Mouse (Mus musculus) heart, embryonic 15.5 days (tissue): Measurements from ENCODE around the gene Rdh16. TPM values are rescaled to one million over a fixed set of nuclear protein-coding genes. Genes with fewer than 3 reads are reported as not detected.
"Not testable (repeated sequence)": the region's sequence is repeated elsewhere in the genome, so short reads cannot be mapped to it uniquely, and the experiment has no call there.

Experiments used
- ATAC-seq: fragments of 200-750 bp; cut with Nextera tagmentation; replicated peaks from 2 replicates; pipeline ENCODE4 v1.8.0; 2017; ENCODE audit warnings: low read depth, moderate TSS enrichment; ENCODE audit not compliant: insufficient number of reproducible peaks, insufficient read depth, low FRiP score
- H3K27ac ChIP-seq: fragments of 300-500 bp; sonication (generic); 2 replicates; pipeline ENCODE4 v1.5.1; 2015; ENCODE audit warnings: mild to moderate bottlenecking, inconsistent platforms
- H3K27me3 ChIP-seq: fragments of 300-500 bp; sonication (generic); 2 replicates; pipeline ENCODE4 v1.6.1; 2015; ENCODE audit warnings: inconsistent platforms
- H3K36me3 ChIP-seq: fragments of 300-500 bp; sonication (generic); 2 replicates; pipeline ENCODE4 v1.6.1; 2015; ENCODE audit warnings: mild to moderate bottlenecking, inconsistent platforms
- H3K4me1 ChIP-seq: fragments of 300-500 bp; sonication (generic); replicated peaks from 2 replicates; pipeline ENCODE4 v1.6.1; 2015; ENCODE audit warnings: inconsistent platforms
- H3K4me2 ChIP-seq: fragments of 300-500 bp; sonication (generic); 2 replicates; pipeline ENCODE4 v1.6.1; 2015; ENCODE audit warnings: inconsistent platforms, mild to moderate bottlenecking, moderate library complexity
- H3K4me3 ChIP-seq: fragments of 300-500 bp; sonication (generic); 2 replicates; pipeline ENCODE4 v1.5.1; 2015; ENCODE audit warnings: mild to moderate bottlenecking, inconsistent platforms
- H3K9ac ChIP-seq: fragments of 300-500 bp; sonication (generic); 2 replicates; pipeline ENCODE4 v1.6.1; 2015; ENCODE audit warnings: mild to moderate bottlenecking, inconsistent platforms
- H3K9me3 ChIP-seq: fragments of 300-500 bp; sonication (generic); replicated peaks from 2 replicates; pipeline ENCODE4 v1.6.1; 2016; ENCODE audit warnings: inconsistent platforms
- WGBS: fragments of 180-500 bp; shearing (Covaris S2); methylation state at CpG from one replicate; pipeline ENCODE4 v1.1.7; 2015; ENCODE audit warnings: mixed read lengths; 5-methylcytosine and 5-hydroxymethylcytosine counted together
- polyA plus RNA-seq: library from polyadenylated mRNA; unstranded; fragments of >200 nt; fragmentation: Nextera tagmentation; extraction: Ambion mirVana; gene quantifications from 2 replicates; pipeline ENCODE4 v1.2.1, GENCODE M21; 2015

Gene Rdh16
- polyA plus RNA-seq, 1 experiment from 2014 or later, result not detected

DNA sequence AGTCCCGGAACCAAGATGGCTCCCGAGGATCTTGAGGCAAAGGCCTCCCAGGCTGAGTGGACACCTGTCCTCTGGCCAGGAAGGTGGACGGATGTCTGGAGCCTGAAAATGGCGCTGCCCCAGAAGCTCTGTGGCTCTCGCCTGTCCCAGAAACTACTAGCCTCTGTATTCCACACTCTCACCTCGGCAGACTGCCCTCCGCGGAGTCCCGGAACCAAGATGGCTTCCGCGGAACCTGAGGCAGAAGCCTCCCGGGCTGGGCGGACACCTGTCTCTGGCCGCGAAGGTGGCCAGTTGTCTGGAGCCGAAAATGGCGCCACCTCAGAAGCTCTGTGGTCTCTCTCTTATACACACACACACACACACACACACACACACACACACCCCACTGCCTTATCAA is 18.6 kb upstream of the Rdh16 start:
- H3K4me3 ChIP-seq, ATAC-seq, H3K9me3 ChIP-seq, H3K27ac ChIP-seq, H3K4me1 ChIP-seq, H3K36me3 ChIP-seq, H3K4me2 ChIP-seq, H3K27me3 ChIP-seq, H3K9ac ChIP-seq: not testable (repeated sequence)
- WGBS, result 94% methylated on average over 17 of the region's 17 CpGs

DNA sequence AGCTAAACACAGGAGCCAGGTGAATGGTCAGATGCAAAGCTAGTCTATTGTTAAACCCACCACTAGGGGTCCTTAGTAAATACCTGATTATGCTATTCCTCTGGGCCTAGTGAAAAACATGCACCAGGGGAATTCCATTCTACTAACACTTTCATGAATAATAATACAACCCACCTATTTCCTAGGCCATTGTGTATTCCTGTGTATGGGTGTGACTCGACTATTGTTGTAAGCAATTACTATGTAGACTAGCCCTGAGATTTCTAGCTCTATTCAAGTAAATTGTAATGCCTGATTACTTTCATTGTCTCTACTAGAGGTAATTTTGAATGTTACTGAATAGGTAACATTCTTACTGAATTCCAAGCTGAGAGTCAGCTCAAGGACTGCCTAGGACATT is 15.5 kb upstream of the Rdh16 start:
- H3K9ac ChIP-seq, H3K9me3 ChIP-seq, H3K4me3 ChIP-seq, H3K27me3 ChIP-seq, H3K27ac ChIP-seq, H3K36me3 ChIP-seq, ATAC-seq, H3K4me2 ChIP-seq, H3K4me1 ChIP-seq: not testable (repeated sequence)
- 69% methylated on average over 1 of the region's 1 CpGs for WGBS

DNA sequence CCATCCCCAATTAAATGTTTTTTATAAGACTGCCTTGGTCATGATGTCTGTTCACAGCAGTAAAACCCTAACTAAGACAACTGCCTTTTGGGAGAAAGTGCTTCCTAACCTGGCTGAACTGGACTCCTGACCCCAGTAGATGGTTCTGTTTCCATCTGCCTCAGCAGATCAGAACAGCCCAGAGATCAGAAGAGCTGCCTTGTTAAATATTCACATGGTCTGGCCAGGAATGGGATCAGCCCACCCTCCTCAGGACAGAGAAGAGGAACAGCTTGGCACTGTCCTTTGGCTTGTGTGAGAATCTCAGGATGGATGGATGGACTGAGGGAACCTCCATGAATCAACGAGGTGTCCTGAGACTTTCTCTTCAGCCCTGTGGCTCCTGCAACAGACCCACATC is 1.7 kb upstream of the Rdh16 start:
- Histone ChIP-seq H3K4me3 (no peak overlapping the region), H3K27ac (no peak overlapping the region), H3K27me3 (no peaks in the 10 kb centered on the region), H3K4me1 (no peaks in the 10 kb centered on the region), H3K9me3 (no peaks in the 10 kb centered on the region), H3K36me3 (no peaks in the 10 kb centered on the region), H3K4me2 (no peak overlapping the region), H3K9ac (no peak overlapping the region)
- no peak for ATAC-seq
- 74% methylated on average over 1 of the region's 1 CpGs for WGBS

DNA sequence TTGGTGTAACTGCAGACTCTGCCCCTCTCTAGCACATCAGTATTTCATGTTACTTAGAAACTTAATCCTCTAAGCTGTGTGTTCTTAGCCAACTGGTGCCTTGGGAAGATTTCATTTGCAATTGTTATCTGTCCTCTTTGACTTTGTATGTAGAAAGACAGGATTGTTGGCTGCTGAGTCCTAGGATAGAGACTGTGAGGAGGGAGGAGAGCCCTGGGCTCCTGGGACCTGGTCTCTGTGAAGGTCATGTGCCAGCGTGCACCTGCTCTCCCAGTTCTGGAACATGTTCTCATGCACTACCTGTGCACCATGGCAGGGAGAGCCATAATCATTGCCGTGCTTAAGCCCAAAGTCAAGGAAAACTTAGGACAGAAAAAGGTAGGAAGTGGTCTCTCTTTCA is 660 bp downstream of the Rdh16 start:
- Histone ChIP-seq H3K4me1 (no peaks in the 10 kb centered on the region), H3K4me3 (no peak overlapping the region), H3K27me3 (no peaks in the 10 kb centered on the region), H3K9me3 (no peaks in the 10 kb centered on the region), H3K36me3 (no peaks in the 10 kb centered on the region), H3K27ac (no peak overlapping the region), H3K4me2 (no peak overlapping the region), H3K9ac (no peak overlapping the region)
- no peak for ATAC-seq
- WGBS, result 81% methylated on average over 2 of the region's 2 CpGs

DNA sequence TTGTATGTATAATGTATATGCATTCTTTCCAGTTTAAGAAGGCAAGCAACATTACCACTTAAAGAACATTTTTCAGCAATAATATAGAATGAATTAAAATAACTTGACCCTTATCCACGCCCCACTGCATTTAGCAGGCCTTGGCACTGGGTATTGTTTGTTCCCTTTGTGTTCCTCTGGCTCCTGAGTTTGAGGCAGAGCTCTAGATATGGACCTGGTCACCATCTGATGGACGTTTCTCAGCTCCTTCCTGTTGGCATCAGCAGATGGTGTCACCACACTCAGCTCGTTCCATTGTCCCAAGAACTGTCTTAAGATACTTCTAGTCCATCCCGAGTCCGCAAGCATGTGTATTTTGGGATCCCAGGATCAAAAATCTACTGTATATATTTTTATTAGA is 1.3 kb downstream of the Rdh16 start:
- Histone ChIP-seq H3K36me3 (no peaks in the 10 kb centered on the region), H3K4me1 (no peaks in the 10 kb centered on the region), H3K9ac (no peak overlapping the region), H3K4me2 (no peak overlapping the region), H3K4me3 (no peak overlapping the region), H3K27ac (no peak overlapping the region), H3K9me3 (no peaks in the 10 kb centered on the region), H3K27me3 (no peaks in the 10 kb centered on the region)
- 70% methylated on average over 5 of the region's 5 CpGs for WGBS
- no peak for ATAC-seq

DNA sequence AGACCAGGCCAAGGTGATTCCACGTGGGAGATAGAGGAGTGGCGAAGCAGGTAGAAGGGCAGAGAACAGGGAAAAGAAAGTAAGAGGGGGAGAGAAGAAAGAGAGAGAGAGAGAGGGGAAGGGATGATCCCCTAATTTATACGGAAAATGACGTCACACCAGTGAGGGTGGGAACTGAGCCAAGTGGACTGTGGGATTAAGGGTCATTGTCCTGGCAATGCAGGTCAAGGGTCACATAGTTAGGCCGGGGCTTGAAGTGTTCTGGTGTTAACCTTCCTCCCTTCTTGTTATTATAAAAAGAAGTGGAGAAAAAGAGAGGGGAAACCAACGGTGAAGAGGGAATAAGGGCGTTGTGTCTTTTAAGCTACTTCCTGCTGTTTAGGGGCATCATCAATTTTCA is 3.5 kb downstream of the Rdh16 start:
- no peaks in the 10 kb centered on the region for H3K27me3 ChIP-seq
- H3K4me2 ChIP-seq, result no peak overlapping the region
- no peak for ATAC-seq
- H3K4me1 ChIP-seq, result no peaks in the 10 kb centered on the region
- no peaks in the 10 kb centered on the region for H3K36me3 ChIP-seq
- 66% methylated on average over 7 of the region's 7 CpGs for WGBS
- H3K4me3 ChIP-seq, result no peak overlapping the region
- no peak overlapping the region for H3K9ac ChIP-seq
- no peak overlapping the region for H3K27ac ChIP-seq
- H3K9me3 ChIP-seq, result no peaks in the 10 kb centered on the region

DNA sequence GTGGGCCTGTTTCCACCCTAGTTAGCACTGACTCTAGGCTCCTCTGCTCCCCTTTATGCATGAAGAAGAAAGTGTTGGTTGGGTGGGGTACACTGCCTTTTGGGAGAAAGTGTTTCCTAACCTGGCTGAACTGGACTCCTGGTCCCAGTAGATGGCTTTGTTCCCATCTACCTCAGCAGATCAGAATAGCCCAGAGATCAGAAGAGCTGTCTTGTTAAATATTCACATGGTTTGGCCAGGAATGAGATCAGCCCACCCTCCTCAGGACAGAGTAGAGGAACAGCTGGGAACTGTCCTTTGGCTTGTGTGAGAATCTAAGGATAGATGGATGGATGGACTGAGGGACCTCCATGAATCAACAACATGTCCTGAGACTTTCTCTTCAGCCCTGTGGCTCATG is 14.9 kb downstream of the Rdh16 start:
- Histone ChIP-seq H3K4me1 (no peaks in the 10 kb centered on the region), H3K4me2 (no peak overlapping the region), H3K4me3 (no peak overlapping the region), H3K27me3 (no peaks in the 10 kb centered on the region), H3K9me3 (no peaks in the 10 kb centered on the region), H3K9ac (no peak overlapping the region), H3K27ac (no peak overlapping the region), H3K36me3 (no peaks in the 10 kb centered on the region)
- ATAC-seq, result no peak

DNA sequence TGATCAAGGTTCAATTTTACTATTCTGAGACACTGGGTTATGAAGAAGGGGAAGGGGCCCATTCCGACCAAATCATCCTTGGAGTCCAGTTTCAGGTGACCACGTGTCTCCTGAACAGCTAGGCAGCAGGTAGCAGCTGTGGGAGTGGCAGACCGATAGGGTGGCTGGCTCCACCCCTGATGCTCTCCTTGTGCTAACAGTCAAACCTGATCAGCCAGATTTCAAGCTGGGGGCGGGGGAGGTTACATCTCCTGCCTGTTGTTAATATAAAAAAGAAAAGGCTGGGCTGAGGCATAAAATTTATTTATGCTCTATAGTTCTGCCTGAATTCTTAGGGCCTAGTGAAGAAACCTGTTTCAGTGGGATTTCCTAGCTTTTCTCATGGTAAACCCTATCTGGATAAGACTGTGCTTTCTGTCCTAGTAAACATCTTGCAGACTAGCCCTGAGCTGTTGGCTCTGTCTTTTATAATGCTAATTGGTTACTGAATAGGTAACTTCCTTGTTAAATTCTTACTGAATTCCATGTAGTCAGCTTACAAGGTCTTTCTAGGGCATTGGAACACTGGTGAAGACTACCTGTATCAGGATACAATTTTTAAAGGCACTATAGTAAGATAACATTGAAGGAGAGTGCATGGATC is 16.4 kb downstream of the Rdh16 start:
- H3K36me3 ChIP-seq, H3K9ac ChIP-seq, H3K4me3 ChIP-seq, H3K4me2 ChIP-seq, H3K27ac ChIP-seq, ATAC-seq, H3K27me3 ChIP-seq, H3K9me3 ChIP-seq, H3K4me1 ChIP-seq: not testable (repeated sequence)
- 66% methylated on average over 4 of the region's 4 CpGs for WGBS

DNA sequence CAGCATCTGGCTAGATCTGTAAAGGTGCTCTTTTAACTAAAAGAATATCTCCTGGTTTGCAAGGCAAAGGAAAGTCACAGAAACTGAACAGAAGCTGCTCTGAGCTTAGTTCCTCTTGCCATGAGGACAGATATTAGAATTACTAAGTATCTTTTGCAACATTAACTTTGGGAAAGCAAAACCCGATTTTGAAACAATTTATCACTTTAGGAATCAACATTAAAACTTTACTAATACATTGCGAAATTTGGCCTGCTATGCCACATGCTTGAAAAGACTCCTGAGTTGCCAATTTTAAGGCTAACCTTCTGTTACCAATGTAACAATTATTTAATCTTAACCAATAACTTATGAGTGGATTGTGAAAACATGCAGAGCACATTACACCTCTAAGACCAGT is 20.9 kb downstream of the Rdh16 start:
- ATAC-seq, H3K27ac ChIP-seq, H3K9ac ChIP-seq, H3K36me3 ChIP-seq, H3K4me2 ChIP-seq, H3K27me3 ChIP-seq, H3K9me3 ChIP-seq, H3K4me1 ChIP-seq, H3K4me3 ChIP-seq: not testable (repeated sequence)
- WGBS, result 75% methylated on average over 2 of the region's 2 CpGs

DNA sequence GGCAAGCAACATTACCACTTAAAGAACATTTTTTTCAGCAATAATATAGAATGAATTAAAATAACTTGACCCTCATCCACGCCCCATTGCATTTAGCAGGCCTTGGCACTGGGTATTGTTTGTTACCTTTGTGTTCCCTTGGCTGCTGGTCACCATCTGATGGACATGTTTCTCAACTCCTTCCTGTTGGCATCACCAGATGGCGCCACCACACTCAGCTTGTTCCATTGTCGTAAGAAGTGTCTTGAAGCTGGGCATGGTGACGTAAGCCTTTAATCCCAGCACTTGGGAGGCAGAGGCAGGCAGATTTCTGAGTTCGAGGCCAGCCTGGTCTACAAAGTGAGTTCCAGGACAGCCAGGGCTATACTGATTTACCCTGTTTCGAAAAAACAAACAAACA is 24.4 kb downstream of the Rdh16 start:
- no peak overlapping the region for H3K27ac ChIP-seq
- H3K4me3 ChIP-seq, result no peak overlapping the region
- H3K27me3 ChIP-seq, result no peaks in the 10 kb centered on the region
- H3K9ac ChIP-seq, result no peak overlapping the region
- H3K4me1 ChIP-seq, result no peaks in the 10 kb centered on the region
- no peaks in the 10 kb centered on the region for H3K36me3 ChIP-seq
- no peaks in the 10 kb centered on the region for H3K9me3 ChIP-seq
- H3K4me2 ChIP-seq, result no peak overlapping the region
- 73% methylated on average over 6 of the region's 6 CpGs for WGBS
- no peak for ATAC-seq

DNA sequence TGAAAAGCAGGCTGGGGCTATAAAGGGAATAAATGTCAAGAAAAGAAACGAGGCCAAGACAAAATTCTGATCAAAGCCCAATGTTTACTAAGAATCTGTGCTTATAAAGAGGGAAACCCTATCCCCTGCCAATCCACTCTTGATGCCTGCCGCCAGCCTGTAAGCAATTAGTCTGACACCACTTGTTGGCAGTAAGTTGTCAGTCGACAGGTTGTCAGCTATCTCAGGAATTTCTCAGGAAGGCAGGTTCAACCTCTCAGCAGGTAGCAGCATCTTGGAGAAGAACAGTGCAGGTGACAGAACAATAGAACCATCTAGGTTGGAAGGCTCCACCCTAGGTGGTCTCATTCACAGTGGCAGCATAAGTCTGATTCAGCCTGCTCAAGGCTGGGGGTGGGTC is 28.2 kb downstream of the Rdh16 start:
- Histone ChIP-seq H3K9ac (no peak overlapping the region), H3K27ac (no peak overlapping the region), H3K4me2 (no peak overlapping the region), H3K4me3 (no peak overlapping the region), H3K9me3 (no peaks in the 10 kb centered on the region), H3K27me3 (no peaks in the 10 kb centered on the region), H3K4me1 (no peaks in the 10 kb centered on the region), H3K36me3 (no peaks in the 10 kb centered on the region)
- ATAC-seq, result no peak
- 55% methylated on average over 3 of the region's 3 CpGs for WGBS

DNA sequence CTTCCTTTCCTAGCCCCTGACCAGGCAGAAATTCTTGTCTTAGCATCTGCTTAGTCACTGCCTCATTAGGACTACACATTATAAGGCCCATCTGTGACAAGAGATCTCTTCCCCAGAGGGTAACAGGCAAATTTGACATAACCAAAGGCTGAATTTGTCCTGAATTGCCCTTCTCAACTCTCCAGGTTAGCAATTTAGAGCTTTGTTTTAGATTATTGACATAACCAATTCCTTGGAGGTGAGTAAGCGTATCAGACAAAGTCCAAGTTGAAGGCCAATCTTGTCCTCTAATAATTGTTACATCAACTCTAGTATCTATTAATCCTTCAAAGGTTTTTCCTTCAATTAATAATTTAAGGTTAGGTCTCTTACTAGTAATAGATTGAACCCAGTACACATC is 33.2 kb downstream of the Rdh16 start:
- 90% methylated on average over 1 of the region's 1 CpGs for WGBS
- not testable (repeated sequence) for H3K9me3 ChIP-seq

More for the DNA sequence above, 33.2 kb downstream of the Rdh16 start:
- not testable (repeated sequence) for H3K27me3 ChIP-seq, ATAC-seq, H3K4me1 ChIP-seq, H3K9ac ChIP-seq, H3K4me3 ChIP-seq, H3K36me3 ChIP-seq, H3K4me2 ChIP-seq, H3K27ac ChIP-seq
